Mouse (Mus musculus): ENCODE results near the gene Tmem86b. TPM values are rescaled to one million over a fixed set of nuclear protein-coding genes. Genes with fewer than 3 reads are reported as not detected.
"Not testable (repeated sequence)": the region's sequence is repeated elsewhere in the genome, so short reads cannot be mapped to it uniquely, and the experiment has no call there.

Tmem86b gene
- total RNA-seq, 2 experiments from 2014 or later: 14.4 to 21.5 TPM

GRCm38 (mm10) chr7:4647992-4648391, 16.8 kb upstream of the Tmem86b start:
- DNase-seq: no peak

- no peak for DNase-seq
These were observed 16.1 kb upstream of the Tmem86b start for GRCm38 (mm10) chr7:4647291-4647690.

GRCm38 (mm10) chr7:4646806-4647205, 15.6 kb upstream of the Tmem86b start:
- no peak for DNase-seq

- no peak for DNase-seq
These were observed 12.0 kb upstream of the Tmem86b start for GRCm38 (mm10) chr7:4643225-4643624.

GRCm38 (mm10) chr7:4641956-4642355, 10.7 kb upstream of the Tmem86b start:
- no peak for DNase-seq

- DNase-seq: no peak
These were observed 9.9 kb upstream of the Tmem86b start for GRCm38 (mm10) chr7:4641155-4641554.

GRCm38 (mm10) chr7:4636179-4636578, 5.0 kb upstream of the Tmem86b start:
- DNase-seq: no peak

GRCm38 (mm10) chr7:4630198-4630597, 1.0 kb downstream of the Tmem86b start:
- DNase-seq: no peak

GRCm38 (mm10) chr7:4629586-4629985, 1.6 kb downstream of the Tmem86b start:
- DNase-seq: no peak

GRCm38 (mm10) chr7:4625928-4626327, 5.3 kb downstream of the Tmem86b start:
- DNase-seq: no peak

- DNase-seq: no peak
These were observed 6.9 kb downstream of the Tmem86b start for GRCm38 (mm10) chr7:4624343-4624742.

- DNase-seq: peak in 1 of 2 experiments; percentile 49
These were observed 7.6 kb downstream of the Tmem86b start for GRCm38 (mm10) chr7:4623544-4624189.

GRCm38 (mm10) chr7:4619979-4620378, 11.2 kb downstream of the Tmem86b start:
- DNase-seq: no peak

GRCm38 (mm10) chr7:4613740-4614403, 17.4 kb downstream of the Tmem86b start:
- DNase-seq: no peak

GRCm38 (mm10) chr7:4612956-4613355, 18.3 kb downstream of the Tmem86b start:
- DNase-seq: no peak

GRCm38 (mm10) chr7:4612386-4612785, 18.8 kb downstream of the Tmem86b start:
- no peak for DNase-seq

GRCm38 (mm10) chr7:4611921-4612341, 19.3 kb downstream of the Tmem86b start:
- DNase-seq: no peak

GRCm38 (mm10) chr7:4611511-4611910, 19.7 kb downstream of the Tmem86b start:
- no peak for DNase-seq

GRCm38 (mm10) chr7:4608002-4608401, 23.2 kb downstream of the Tmem86b start:
- DNase-seq: no peak

GRCm38 (mm10) chr7:4603873-4604272, 27.3 kb downstream of the Tmem86b start, which contains the start of gene Ptprh:
TSS of gene Ptprh (minus strand) at chr7:4604041.
- DNase-seq: no peak

GRCm38 (mm10) chr7:4602969-4603368, 28.3 kb downstream of the Tmem86b start:
- no peak for DNase-seq

GRCm38 (mm10) chr7:4597046-4597445, 34.2 kb downstream of the Tmem86b start:
- not testable (repeated sequence) for DNase-seq

- DNase-seq: not testable (repeated sequence)
These were observed 49.7 kb downstream of the Tmem86b start for GRCm38 (mm10) chr7:4581481-4581880.
